In the genomic region with DNA sequence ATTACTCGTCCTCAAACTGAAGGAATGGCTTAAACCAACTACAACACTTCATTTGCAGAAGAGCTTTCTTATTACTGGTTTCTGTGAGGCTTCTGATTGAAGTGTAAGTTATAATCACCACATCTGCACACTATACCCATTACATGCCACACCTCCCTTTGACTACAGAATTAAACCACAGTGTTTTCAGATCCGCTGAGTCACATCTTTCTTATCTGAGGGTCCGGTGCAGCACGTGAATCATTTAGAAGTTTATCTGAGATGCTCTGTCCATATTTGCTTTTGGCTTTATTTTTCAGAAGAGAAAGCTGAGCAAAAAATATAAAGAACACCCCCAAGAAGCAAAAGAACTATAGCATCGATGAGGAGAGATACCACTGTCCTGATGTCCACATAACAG, we compare ENCODE assay signal across 23 mouse cellular contexts.
DNase-seq lines count a peak whose midpoint lies in the region; ATAC-seq and TF ChIP-seq lines count a peak whose summit lies in the region.
"Had no signal": no experiment of that assay in that cellular context is flagged by ENCODE, and none has a peak within 500 bp of the region (broad histone marks: within the 10 kb centered on the region; RNA-seq: fewer than 3 reads in every experiment).

No protein-coding gene starts in this region.

- TF ChIP-seq CTCF in G1E (IDR thresholded peaks at IDR 0.05; ENCODE audit: low read depth, low read length) (no peak), MEL (IDR thresholded peaks at IDR 0.05 in 2 of 3, conservative IDR thresholded peaks at IDR 0.05 in 1 of 3; ENCODE audit: control insufficient read depth in 1 of 3, insufficient read depth in 1 of 3, low read depth in 2 of 3, low read length in 3 of 3, poor library complexity in 1 of 3, severe bottlenecking in 1 of 3) (no peak)
- TF ChIP-seq CTCF in kidney, adult 2 months (conservative IDR thresholded peaks at IDR 0.05; ENCODE audit: insufficient read depth, insufficient read length, low read depth, low read length), result no peak

- H3K36me3 ChIP-seq in G1E (replicated peaks) (no peaks in the 10 kb centered on the region), MEL (ENCODE audit: control insufficient read depth in 1 of 2, insufficient read depth in 2 of 2, low read length in 2 of 2) (peaks cover 0 to 5% of the 10 kb centered on the region in 2 experiments; a peak in 1 of 4 replicates)
- no peaks in the 10 kb centered on the region for H3K36me3 ChIP-seq in hindbrain, embryonic 12.5 days
- H3K36me3 ChIP-seq in kidney, adult 2 months (ENCODE audit: control insufficient read depth, insufficient read depth, low read length), result no peaks in the 10 kb centered on the region

- TF ChIP-seq POLR2A in MEL (IDR thresholded peaks at IDR 0.05; ENCODE audit: control insufficient read depth in 1 of 2, insufficient read depth in 1 of 2, low read depth in 1 of 2, low read length in 2 of 2, poor library complexity in 1 of 2), result no peak
- TF ChIP-seq POLR2A in kidney, adult 2 months (IDR thresholded peaks at IDR 0.05; ENCODE audit: low read depth, low read length), result no peak

- H3K79me2 ChIP-seq in MEL (ENCODE audit: control insufficient read depth, insufficient read depth, low read length, poor library complexity), result no peaks in the 10 kb centered on the region

- no peak overlapping the region for H3K9ac ChIP-seq in MEL (ENCODE audit: control insufficient read depth, low read depth, low read length, poor library complexity, severe bottlenecking)
- H3K9ac ChIP-seq in hindbrain, embryonic 12.5 days, result no peak overlapping the region

- H3K27me3 ChIP-seq in G1E (ENCODE audit: insufficient read depth, low read length), result no peaks in the 10 kb centered on the region
- H3K27me3 ChIP-seq in MEL (ENCODE audit: control insufficient read depth in 1 of 2, insufficient read depth in 2 of 2, low read length in 2 of 2), result no peaks in the 10 kb centered on the region
- no peaks in the 10 kb centered on the region for H3K27me3 ChIP-seq in hindbrain, embryonic 12.5 days
- H3K27me3 ChIP-seq in kidney, adult 2 months (replicated peaks; ENCODE audit: control insufficient read depth, insufficient read depth, low read length), result no peaks in the 10 kb centered on the region
- H3K27me3 ChIP-seq: CH12.LX, Patski had no signal

- ATAC-seq in G1E (ENCODE audit: extremely low read depth, insufficient number of reproducible peaks, low FRiP score, poor library complexity, severe bottlenecking), result peak; percentile 96
- ATAC-seq in hindbrain, embryonic 12.5 days (ENCODE audit: low FRiP score), result no peak
- ATAC-seq: activated CD4-positive, CD25-positive, alpha-beta regulatory T cell, adult 4 months; CD4-positive, CD25-positive, alpha-beta regulatory T cell, adult 4 months; Patski had no signal

- no peak overlapping the region for H3K27ac ChIP-seq in MEL (ENCODE audit: control insufficient read depth, low read depth, low read length)
- no peak overlapping the region for H3K27ac ChIP-seq in hindbrain, embryonic 12.5 days
- H3K27ac ChIP-seq in kidney, adult 2 months (ENCODE audit: insufficient read depth, low read depth, low read length), result no peak overlapping the region

- H3K4me1 ChIP-seq in G1E (ENCODE audit: insufficient read depth, low read depth, low read length), result peaks cover 5% of the 10 kb centered on the region; the same call in 1 of the 2 replicates
- peaks cover 0 to 4% of the 10 kb centered on the region in 2 experiments; a peak in 1 of 4 replicates for H3K4me1 ChIP-seq in MEL (ENCODE audit: control insufficient read depth in 1 of 2, insufficient read depth in 2 of 2, low read length in 2 of 2)
- no peaks in the 10 kb centered on the region for H3K4me1 ChIP-seq in hindbrain, embryonic 12.5 days
- no peaks in the 10 kb centered on the region for H3K4me1 ChIP-seq in kidney, adult 2 months (ENCODE audit: control insufficient read depth, insufficient read depth, low read length)

- peak; percentile 69 for DNase-seq in 416B (ENCODE audit: low read depth)
- no peak for DNase-seq in G1E (ENCODE audit: low spot score)
- DNase-seq in MEL (ENCODE audit: low read depth, low spot score), result peak; percentile 53
- DNase-seq in right cerebral cortex, adult 2 months (ENCODE audit: low spot score in 2 of 2), result no peak
- DNase-seq in kidney, adult 2 months, result no peak
- DNase-seq: adrenal gland, adult 2 months; adrenal gland, adult 8-10 months; adrenal gland, postnatal 10 days; adrenal gland, postnatal 14 days; adrenal gland, postnatal 25 days; adrenal gland, postnatal 36 days; B cell, adult 2 months; cerebellum, adult 11 months; cerebellum, adult 11-12 months; cerebellum, adult 18-20 months; cerebellum, adult 2 months; cerebellum, adult 8-10 months; cerebellum, adult 9-10 months had no signal

- H3K9me3 ChIP-seq in G1E (replicated peaks) (no peaks in the 10 kb centered on the region), MEL (replicated peaks; ENCODE audit: insufficient read depth, low read length) (no peaks in the 10 kb centered on the region)
- no peaks in the 10 kb centered on the region for H3K9me3 ChIP-seq in hindbrain, embryonic 12.5 days (replicated peaks)

- H3K4me2 ChIP-seq in hindbrain, embryonic 12.5 days (replicated peaks), result no peak overlapping the region

- no peak overlapping the region for H3K4me3 ChIP-seq in G1E (ENCODE audit: low read depth, low read length)
- H3K4me3 ChIP-seq in MEL (ENCODE audit: control insufficient read depth in 1 of 2, insufficient read depth in 1 of 2, low read depth in 2 of 2, low read length in 2 of 2), result peak overlapping the region in 1 of 2 experiments; percentile 20; a peak in 1 of 4 replicates
- H3K4me3 ChIP-seq in hindbrain, embryonic 12.5 days, result no peak overlapping the region
- H3K4me3 ChIP-seq in kidney, adult 2 months (ENCODE audit: insufficient read depth, low read depth, low read length), result no peak overlapping the region

- TF ChIP-seq RAD21 in MEL (IDR thresholded peaks at IDR 0.05; ENCODE audit: low read depth, low read length), result no peak

- WGBS in hindbrain, embryonic 12.5 days, result 90% methylated on average over 5 of the region's 5 CpGs
- WGBS in kidney, adult 2 months, result 86% methylated on average over 5 of the region's 5 CpGs

- peak; percentile 52 to 69 for TF ChIP-seq EP300 in MEL (IDR thresholded peaks at IDR 0.05; ENCODE audit: low read depth in 1 of 2, low read length in 2 of 2)

TF ChIP-seq in MEL, 35 proteins besides CTCF, POLR2A, EP300 and RAD21:
- TF ChIP-seq USF1 (IDR thresholded peaks at IDR 0.05; ENCODE audit: low read depth, low read length) (peak; percentile 66; the same call in 1 of the 2 replicates), ETS1 (IDR thresholded peaks at IDR 0.05; ENCODE audit: low read depth, low read length) (peak; percentile 45; the same call in 1 of the 2 replicates), TBP (IDR thresholded peaks at IDR 0.05; ENCODE audit: low read depth, low read length) (no peak), MAX (IDR thresholded peaks at IDR 0.05; ENCODE audit: low read length) (0 out of 2 replicates have a peak, but pooled peaks have one; percentile 28), JUND (IDR thresholded peaks at IDR 0.05; ENCODE audit: low read depth, low read length) (no peak), GATA1 (IDR thresholded peaks at IDR 0.05; ENCODE audit: low read depth, low read length) (peak; percentile 54), CHD1 (IDR thresholded peaks at IDR 0.05; ENCODE audit: low read depth, low read length) (no peak), ZNF384 (IDR thresholded peaks at IDR 0.05; ENCODE audit: low read depth, low read length) (no peak), RCOR1 (IDR thresholded peaks at IDR 0.05; ENCODE audit: low read depth, low read length) (peak; percentile 25; the same call in 1 of the 2 replicates), TCF12 (IDR thresholded peaks at IDR 0.05; ENCODE audit: low read depth, low read length) (0 out of 2 replicates have a peak, but pooled peaks have one; percentile 38), MAFK (IDR thresholded peaks at IDR 0.05; ENCODE audit: borderline replicate concordance, low read depth, low read length) (peak; percentile 26; the same call in 1 of the 2 replicates), BHLHE40 (IDR thresholded peaks at IDR 0.05; ENCODE audit: borderline replicate concordance, low read depth, low read length) (peak; percentile 96)

Comparison
In these comparisons a context has a peak if more than half of its experiments do, and no peak if none do; other contexts are left out.
1. DNase-seq: peak in 416B (single experiment) and MEL (single experiment); none in G1E (single experiment), right cerebral cortex, adult 2 months (0 of 2) and kidney, adult 2 months (single experiment).